Mouse (Mus musculus) C2C12 (cell line): ENCODE data around the gene Nab2.

ENCODE experiments used
- CTCF ChIP-seq: IDR thresholded peaks from one replicate; pipeline ENCODE4 v1.5.1; 2011; ENCODE audit not compliant: control insufficient read depth, insufficient read depth, insufficient read length
- FOSL1 ChIP-seq: IDR thresholded peaks from one replicate; pipeline ENCODE4 v1.8.0; 2011; ENCODE audit warnings: mild to moderate bottlenecking, low read length; ENCODE audit not compliant: poor library complexity, insufficient read depth, severe bottlenecking
- MAX ChIP-seq: IDR thresholded peaks from one replicate; pipeline ENCODE4 v1.6.1; 2011; ENCODE audit warnings: mild to moderate bottlenecking, control low read depth
- USF1 ChIP-seq: IDR thresholded peaks from one replicate; pipeline ENCODE4 v1.6.1; 2011; ENCODE audit warnings: low read depth, mild to moderate bottlenecking, control low read depth, moderate library complexity

DNA sequence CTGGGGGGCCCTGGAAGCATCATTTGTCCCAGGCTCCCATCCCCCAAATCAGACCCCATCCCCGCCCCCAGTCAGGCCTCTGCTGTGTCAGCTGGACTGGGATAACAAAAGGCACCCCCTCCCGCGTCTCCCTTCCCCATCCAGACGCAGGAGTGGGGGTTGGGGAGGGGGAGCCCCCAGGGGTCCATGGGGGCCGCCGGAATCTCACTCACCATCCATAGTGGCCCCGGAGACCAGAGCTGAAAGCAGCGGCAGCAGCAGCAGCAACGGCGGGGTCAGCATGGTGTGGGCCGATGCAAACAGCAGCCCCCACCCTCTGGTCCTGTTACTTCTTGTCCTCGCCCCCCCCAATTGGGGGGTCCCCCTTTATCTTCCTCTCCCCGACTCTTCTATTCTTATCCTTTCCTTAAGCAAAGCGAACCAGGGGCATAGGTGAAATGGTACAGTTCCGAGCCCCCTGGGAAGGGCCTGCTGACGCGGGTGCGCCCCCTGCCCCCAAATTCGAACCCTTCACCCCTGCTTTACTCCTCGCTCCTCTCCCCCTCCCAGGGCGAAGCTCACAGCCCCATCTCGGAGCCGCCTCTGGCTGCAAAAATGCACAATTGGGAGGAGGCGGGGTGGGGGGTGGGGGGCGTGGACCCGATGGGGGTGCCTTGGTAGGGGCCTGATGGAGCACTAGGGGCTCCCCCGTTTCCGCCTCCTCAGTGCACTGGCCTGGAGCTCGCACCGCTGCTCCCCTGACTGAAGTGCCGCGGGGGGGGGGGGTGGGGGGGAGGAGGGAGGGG, 47.8 kb downstream of the Nab2 start, which contains the start of gene Lrp1:
- TF ChIP-seq CTCF (no peak), MAX (no peak), FOSL1 (no peak), USF1 (no peak)
